Mouse (Mus musculus) midbrain, embryonic 16.5 days (tissue): ENCODE measurements around the gene Rnase12. TPM values are rescaled to one million over a fixed set of nuclear protein-coding genes. Genes with fewer than 3 reads are reported as not detected.
"Not testable (repeated sequence)": the region's sequence is repeated elsewhere in the genome, so short reads cannot be mapped to it uniquely, and the experiment has no call there.

ENCODE experiments used
- ATAC-seq: fragments of 200-750 bp; cut with Nextera tagmentation; 2 replicates; pipeline ENCODE4 v1.8.0; 2017; ENCODE audit warnings: moderate TSS enrichment
- H3K27ac ChIP-seq: fragments of 300-500 bp; sonication (generic); 2 replicates; pipeline ENCODE4 v1.5.1; 2014; ENCODE audit warnings: mild to moderate bottlenecking, low read length, mixed read lengths
- H3K27me3 ChIP-seq: fragments of 300-500 bp; sonication (generic); 2 replicates; pipeline ENCODE4 v1.6.1; 2014; ENCODE audit warnings: low read depth, low read length, mixed read lengths; ENCODE audit not compliant: control insufficient read depth, insufficient read depth
- H3K36me3 ChIP-seq: fragments of 300-500 bp; sonication (generic); 2 replicates; pipeline ENCODE4 v1.6.1; 2014; ENCODE audit warnings: mild to moderate bottlenecking, low read length, moderate library complexity, mixed read lengths; ENCODE audit not compliant: control insufficient read depth, insufficient read depth
- H3K4me1 ChIP-seq: fragments of 300-500 bp; sonication (generic); 2 replicates; pipeline ENCODE4 v1.6.1; 2014; ENCODE audit warnings: mild to moderate bottlenecking, low read length, mixed read lengths; ENCODE audit not compliant: control insufficient read depth, insufficient read depth
- H3K4me2 ChIP-seq: fragments of 300-500 bp; sonication (generic); 2 replicates; pipeline ENCODE4 v1.6.1; 2014; ENCODE audit warnings: mild to moderate bottlenecking, low read length, mixed read lengths
- H3K4me3 ChIP-seq: fragments of 300-500 bp; sonication (generic); 2 replicates; pipeline ENCODE4 v1.5.1; 2014; ENCODE audit warnings: low read depth, mild to moderate bottlenecking, low read length, moderate library complexity, mixed read lengths
- H3K9ac ChIP-seq: fragments of 300-500 bp; sonication (generic); 2 replicates; pipeline ENCODE4 v1.6.1; 2014; ENCODE audit warnings: low read depth, low read length, mixed read lengths
- H3K9me3 ChIP-seq: fragments of 300-500 bp; sonication (generic); replicated peaks from 2 replicates; pipeline ENCODE4 v1.6.1; 2014; ENCODE audit warnings: mild to moderate bottlenecking, low read length, mixed read lengths; ENCODE audit not compliant: control insufficient read depth, poor library complexity, severe bottlenecking
- WGBS: fragments of 180-500 bp; shearing (Covaris S2); extraction: QIAGEN DNeasy Blood & Tissue Kit; methylation state at CpG from one replicate; pipeline ENCODE4 v1.1.7; 2014; 5-methylcytosine and 5-hydroxymethylcytosine counted together
- polyA plus RNA-seq: library from polyadenylated mRNA; unstranded; fragments of >200 nt; fragmentation: Nextera tagmentation; extraction: Ambion mirVana; gene quantifications from 2 replicates; pipeline ENCODE4 v1.2.1, GENCODE M21; 2015

Rnase12 gene
- polyA plus RNA-seq, 1 experiment from 2014 or later, result not detected

- not testable (repeated sequence) for H3K9me3 ChIP-seq, H3K27me3 ChIP-seq, H3K4me2 ChIP-seq, H3K27ac ChIP-seq, H3K36me3 ChIP-seq, H3K9ac ChIP-seq, ATAC-seq, H3K4me1 ChIP-seq, H3K4me3 ChIP-seq
- 85% methylated on average over 3 of the region's 3 CpGs for WGBS
Measured at GRCm38 (mm10) chr14:51014724-51015123, 42.7 kb downstream of the Rnase12 start.

GRCm38 (mm10) chr14:51009572-51009971 lies 47.9 kb downstream of the Rnase12 start:
- no peak overlapping the region for H3K4me3 ChIP-seq
- H3K36me3 ChIP-seq, result no peaks in the 10 kb centered on the region
- H3K9ac ChIP-seq, result no peak overlapping the region
- no peaks in the 10 kb centered on the region for H3K4me1 ChIP-seq
- no peak overlapping the region for H3K27ac ChIP-seq
- no peak for ATAC-seq
- H3K27me3 ChIP-seq, result no peaks in the 10 kb centered on the region
- 91% methylated on average over 6 of the region's 6 CpGs for WGBS
- H3K4me2 ChIP-seq, result no peak overlapping the region
- H3K9me3 ChIP-seq, result no peaks in the 10 kb centered on the region

GRCm38 (mm10) chr14:51008781-51009180 lies 48.7 kb downstream of the Rnase12 start:
- no peak for ATAC-seq
- no peak overlapping the region for H3K4me2 ChIP-seq
- no peaks in the 10 kb centered on the region for H3K27me3 ChIP-seq
- WGBS, result 89% methylated on average over 4 of the region's 4 CpGs
- H3K4me1 ChIP-seq, result no peaks in the 10 kb centered on the region
- no peak overlapping the region for H3K4me3 ChIP-seq
- H3K9me3 ChIP-seq, result no peaks in the 10 kb centered on the region
- H3K9ac ChIP-seq, result no peak overlapping the region
- H3K36me3 ChIP-seq, result no peaks in the 10 kb centered on the region
- H3K27ac ChIP-seq, result no peak overlapping the region

GRCm38 (mm10) chr14:51007914-51008713 lies 49.3 kb downstream of the Rnase12 start:
- no peak for ATAC-seq
- H3K27ac ChIP-seq, result no peak overlapping the region
- no peaks in the 10 kb centered on the region for H3K36me3 ChIP-seq
- 84% methylated on average over 13 of the region's 13 CpGs for WGBS
- H3K4me2 ChIP-seq, result no peak overlapping the region
- H3K4me3 ChIP-seq, result no peak overlapping the region
- H3K9ac ChIP-seq, result no peak overlapping the region
- H3K27me3 ChIP-seq, result no peaks in the 10 kb centered on the region
- H3K4me1 ChIP-seq, result no peaks in the 10 kb centered on the region
- H3K9me3 ChIP-seq, result no peaks in the 10 kb centered on the region

DNA sequence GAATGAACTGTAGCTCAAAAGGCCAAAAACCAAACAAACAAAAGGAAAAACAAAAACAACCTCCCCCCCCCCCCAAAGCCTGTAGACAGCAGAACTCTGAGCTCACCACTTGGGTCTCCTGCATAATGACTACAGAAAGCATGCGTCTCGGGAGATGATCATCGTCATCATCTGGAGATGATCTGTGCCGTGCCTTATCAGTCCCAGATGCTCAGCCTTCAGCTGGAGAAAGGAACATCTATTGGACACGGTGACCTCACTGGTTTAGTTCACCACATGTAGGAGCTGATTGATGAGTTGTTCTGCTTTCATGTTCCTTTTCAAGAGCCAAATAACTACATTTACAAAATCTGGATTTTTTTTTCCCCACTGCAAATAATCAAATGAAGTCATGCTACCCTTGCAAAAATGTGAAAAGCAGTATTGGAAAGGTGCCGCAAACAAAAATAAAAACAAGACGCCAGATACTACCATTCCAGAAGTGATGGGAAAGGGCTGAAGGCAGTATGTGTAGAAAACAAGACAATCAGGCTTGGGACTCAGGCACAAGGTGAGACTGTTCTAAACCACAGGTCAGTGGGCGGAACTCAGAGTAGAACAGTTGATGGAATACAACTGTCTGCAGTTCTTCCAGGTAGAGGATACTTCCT lies 50.2 kb downstream of the Rnase12 start, which contains the start of gene Rnase10:
Rnase10 (plus strand) TSS at position 600 of the 650 bp plus-strand sequence.
- ATAC-seq, result no peak
- Histone ChIP-seq H3K9me3 (no peaks in the 10 kb centered on the region), H3K36me3 (no peaks in the 10 kb centered on the region), H3K4me3 (no peak within 1 kb of the TSS), H3K27ac (no peak within 1 kb of the TSS), H3K9ac (no peak within 1 kb of the TSS), H3K4me1 (no peaks in the 10 kb centered on the region), H3K4me2 (no peak within 1 kb of the TSS), H3K27me3 (no peaks in the 10 kb centered on the region)
- WGBS, result 87% methylated on average over 8 of the region's 8 CpGs

Other genes starting within 250 kb of the Rnase12 start
- not detected in 2 replicates for gene Ccnb1ip1, start 249.9 kb downstream of the Rnase12 start, polyA plus RNA-seq
- 39.1 and 41.5 TPM in 2 replicates for gene Parp2, start 249.8 kb downstream of the Rnase12 start, polyA plus RNA-seq
- gene Tep1, start 187.1 kb downstream of the Rnase12 start, polyA plus RNA-seq, result 1.6 and 2.9 TPM in 2 replicates
- 2.4 and 2.8 TPM in 2 replicates for gene Klhl33, start 160.2 kb downstream of the Rnase12 start, polyA plus RNA-seq
- 113 and 117 TPM in 2 replicates for gene Osgep, start 132.8 kb downstream of the Rnase12 start, polyA plus RNA-seq
- 173 and 193 TPM in 2 replicates for gene Apex1, start 132.7 kb downstream of the Rnase12 start, polyA plus RNA-seq
- 95.0 and 99.5 TPM in 2 replicates for gene Pip4p1, start 126.8 kb downstream of the Rnase12 start, polyA plus RNA-seq
- 20.8 and 22.8 TPM in 2 replicates for gene Pnp, start 126.6 kb downstream of the Rnase12 start, polyA plus RNA-seq
- not detected in 2 replicates for gene Gm49342, start 113.1 kb downstream of the Rnase12 start, polyA plus RNA-seq
- gene Pnp2, start 101.7 kb downstream of the Rnase12 start, polyA plus RNA-seq, result 1.1 and 1.3 TPM in 2 replicates
- gene Rnase10, start 49.9 kb downstream of the Rnase12 start, polyA plus RNA-seq, result not detected in 2 replicates
- not detected in 2 replicates for gene Rnase9, start 15.8 kb downstream of the Rnase12 start, polyA plus RNA-seq
- not detected in 2 replicates for gene Rnase11, start 7.5 kb downstream of the Rnase12 start, polyA plus RNA-seq
- 0.07 TPM in 1 of 2 replicates, not detected in the other for gene Olfr750, start 16.8 kb upstream of the Rnase12 start, polyA plus RNA-seq
- gene Rnase4, start 33.4 kb upstream of the Rnase12 start, polyA plus RNA-seq, result 13.6 and 15.2 TPM in 2 replicates
- 3.1 and 3.2 TPM in 2 replicates for gene Ang, start 33.5 kb upstream of the Rnase12 start, polyA plus RNA-seq
- gene Eddm3b, start 56.8 kb upstream of the Rnase12 start, polyA plus RNA-seq, result not detected in 2 replicates
- 0.77 and 0.91 TPM in 2 replicates for gene Rnase6, start 66.2 kb upstream of the Rnase12 start, polyA plus RNA-seq
- 0.57 TPM in 1 of 2 replicates, not detected in the other for gene Rnase1, start 89.1 kb upstream of the Rnase12 start, polyA plus RNA-seq
- not detected in 2 replicates for gene Rnase2b, start 104.6 kb upstream of the Rnase12 start, polyA plus RNA-seq
- gene Ang2, start 141.5 kb upstream of the Rnase12 start, polyA plus RNA-seq, result not detected in 2 replicates
- gene Ear14, start 145.7 kb upstream of the Rnase12 start, polyA plus RNA-seq, result not detected in 2 replicates
- not detected in 2 replicates for gene Rnase2a, start 198.5 kb upstream of the Rnase12 start, polyA plus RNA-seq